Mouse (Mus musculus) bone marrow, adult 2 months (tissue): ENCODE data around the gene Adam11. TPM values are rescaled to one million over a fixed set of nuclear protein-coding genes. Genes with fewer than 3 reads are reported as not detected.

Experiments used
- H3K27ac ChIP-seq: fragments of 200-500 bp; 2 replicates; pipeline ENCODE4 v1.5.1; 2012; ENCODE audit warnings: low read depth, mild to moderate bottlenecking, control low read depth, inconsistent platforms, low read length; ENCODE audit not compliant: control insufficient read depth, poor library complexity, insufficient read depth
- H3K4me1 ChIP-seq: fragments of 200-500 bp; 2 replicates; pipeline ENCODE4 v1.6.1; 2011; ENCODE audit warnings: low read length; ENCODE audit not compliant: control insufficient read depth, insufficient read depth
- H3K4me3 ChIP-seq: fragments of 200-500 bp; replicated peaks from 2 replicates; pipeline ENCODE3; 2011; ENCODE audit warnings: mild to moderate bottlenecking, low read depth, low read length, control low read depth; ENCODE audit not compliant: control insufficient read depth
- CTCF ChIP-seq: fragments of 200-500 bp; IDR thresholded peaks from 2 replicates; pipeline ENCODE4 v1.5.1; 2011; ENCODE audit warnings: low read length, control low read depth; ENCODE audit not compliant: control insufficient read depth, insufficient read depth
- POLR2A ChIP-seq: fragments of 200-500 bp; IDR thresholded peaks from 2 replicates; pipeline ENCODE4 v1.6.1; 2011; ENCODE audit warnings: low read depth, mild to moderate bottlenecking, control low read depth, low read length, borderline replicate concordance; ENCODE audit not compliant: control insufficient read depth
- WGBS: fragments of 180-500 bp; shearing (Covaris S2); methylation state at CpG from one replicate; pipeline ENCODE4 v1.1.7; 2018; 5-methylcytosine and 5-hydroxymethylcytosine counted together
- polyA plus RNA-seq: library from polyadenylated mRNA; stranded (reverse); fragments of >200 nt; gene quantifications from 2 replicates; pipeline ENCODE4 v1.2.4, GENCODE M21; 2011; ENCODE audit warnings: low replicate concordance; ENCODE audit not compliant: missing spikeins, insufficient read depth, insufficient read length

The Adam11 gene
- polyA plus RNA-seq, 1 experiment: 11.8 TPM

GRCm38 (mm10) chr11:102819783-102820385 lies 58.6 kb downstream of the Adam11 start:
- Histone ChIP-seq H3K27ac (no peak overlapping the region), H3K4me3 (no peak overlapping the region), H3K4me1 (no peaks in the 10 kb centered on the region; the same call in 1 of the 2 replicates)
- 8% methylated on average over 14 of the region's 14 CpGs for WGBS
- no peak for TF ChIP-seq CTCF
- TF ChIP-seq POLR2A: no peak

DNA sequence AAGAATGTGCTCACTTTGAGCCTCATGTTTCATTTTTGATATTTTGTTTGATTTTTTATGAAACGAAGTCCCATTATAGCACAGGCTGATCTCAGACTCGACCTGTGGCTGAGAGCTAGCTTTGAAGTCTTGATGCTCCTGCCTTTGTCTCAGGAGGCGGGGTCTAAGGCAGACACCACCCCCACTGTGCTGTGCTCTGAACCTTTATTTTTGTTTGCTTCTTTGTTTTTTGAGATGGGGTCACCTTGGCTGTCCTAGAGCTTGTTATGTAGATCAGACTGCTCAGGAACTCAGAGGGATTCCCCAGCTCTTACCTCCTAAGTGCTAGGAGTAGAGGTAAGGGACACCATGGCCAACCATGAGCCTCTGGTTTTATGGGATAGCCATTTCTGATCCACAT lies 59.2 kb downstream of the Adam11 start:
- no peak overlapping the region for H3K4me3 ChIP-seq
- no peaks in the 10 kb centered on the region; the same call in 1 of the 2 replicates for H3K4me1 ChIP-seq
- no peak overlapping the region for H3K27ac ChIP-seq
- 34% methylated on average over 3 of the region's 3 CpGs for WGBS
- TF ChIP-seq POLR2A: no peak
- TF ChIP-seq CTCF: no peak

- no peaks in the 10 kb centered on the region; the same call in 1 of the 2 replicates for H3K4me1 ChIP-seq
- H3K27ac ChIP-seq: no peak overlapping the region
- TF ChIP-seq POLR2A (no peak), CTCF (no peak)
- 43% methylated on average over 6 of the region's 6 CpGs for WGBS
- no peak overlapping the region for H3K4me3 ChIP-seq
Observed at GRCm38 (mm10) chr11:102821231-102821630, 60.0 kb downstream of the Adam11 start.

GRCm38 (mm10) chr11:102826476-102826875 lies 65.2 kb downstream of the Adam11 start:
- H3K27ac ChIP-seq: no peak overlapping the region

DNA sequence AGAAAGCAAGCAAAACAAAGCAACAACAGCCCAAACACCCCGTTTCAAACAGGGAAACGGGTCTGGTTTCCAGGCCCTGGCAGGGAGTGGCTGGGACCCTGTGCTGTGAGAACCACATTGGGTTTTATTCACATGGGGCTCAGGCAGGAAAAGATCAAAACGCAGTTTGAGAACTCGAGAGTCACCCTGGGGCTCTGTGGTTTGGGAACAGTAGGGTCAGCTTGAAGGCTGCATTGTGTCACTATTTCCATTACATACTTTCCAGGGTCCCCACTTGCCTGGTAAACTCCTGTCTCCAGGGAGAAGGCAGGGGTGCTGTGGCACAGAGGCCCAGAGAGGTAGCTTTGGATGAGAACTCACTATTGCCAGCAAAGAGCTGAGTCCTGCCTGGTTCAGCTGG lies 65.9 kb downstream of the Adam11 start:
- 39% methylated on average over 4 of the region's 4 CpGs for WGBS
- no peaks in the 10 kb centered on the region; the same call in 1 of the 2 replicates for H3K4me1 ChIP-seq
- H3K4me3 ChIP-seq: no peak overlapping the region
- no peak overlapping the region for H3K27ac ChIP-seq
- no peak for TF ChIP-seq CTCF
- no peak for TF ChIP-seq POLR2A

More at GRCm38 (mm10) chr11:102826476-102826875, 65.2 kb downstream of the Adam11 start:
- TF ChIP-seq POLR2A (no peak), CTCF (no peak)
- H3K4me1 ChIP-seq: no peaks in the 10 kb centered on the region; the same call in 1 of the 2 replicates
- 82% methylated on average over 2 of the region's 2 CpGs for WGBS
- H3K4me3 ChIP-seq: no peak overlapping the region

Other genes starting within 250 kb of the Adam11 start
- 14.4 and 17.0 TPM in 2 replicates for gene Gpatch8, start 205.0 kb upstream of the Adam11 start, polyA plus RNA-seq
- not detected in 2 replicates for gene Gm11627, start 182.0 kb upstream of the Adam11 start, polyA plus RNA-seq
- 0.42 TPM in 1 of 2 replicates, not detected in the other for gene Fzd2, start 157.0 kb upstream of the Adam11 start, polyA plus RNA-seq
- not detected in 2 replicates for gene Meioc, start 97.7 kb upstream of the Adam11 start, polyA plus RNA-seq
- gene Ccdc43, start 63.7 kb upstream of the Adam11 start, polyA plus RNA-seq: 8.1 and 17.1 TPM in 2 replicates
- gene Gjc1, start 58.3 kb downstream of the Adam11 start, polyA plus RNA-seq: 0.41 and 3.4 TPM in 2 replicates
- 2.1 TPM in 1 of 2 replicates, not detected in the other for gene Higd1b, start 74.4 kb downstream of the Adam11 start, polyA plus RNA-seq
- gene Eftud2, start 119.5 kb downstream of the Adam11 start, polyA plus RNA-seq: 77.3 and 159 TPM in 2 replicates
- gene Ccdc103, start 119.8 kb downstream of the Adam11 start, polyA plus RNA-seq: 0.70 TPM in 1 of 2 replicates, not detected in the other
- gene Fam187a, start 123.7 kb downstream of the Adam11 start, polyA plus RNA-seq: not detected in 2 replicates
- 8.1 and 11.4 TPM in 2 replicates for gene Gfap, start 139.5 kb downstream of the Adam11 start, polyA plus RNA-seq
- gene Kif18b, start 163.7 kb downstream of the Adam11 start, polyA plus RNA-seq: 32.8 and 37.0 TPM in 2 replicates
- not detected in 2 replicates for gene C1ql1, start 185.2 kb downstream of the Adam11 start, polyA plus RNA-seq